ENCODE assay signal across 29 mouse cellular contexts in genomic region chr8:108348352-108348751, GRCm38 (mm10).
DNase-seq lines count a peak whose midpoint lies in the region; ATAC-seq and TF ChIP-seq lines count a peak whose summit lies in the region.
"Had no signal": no experiment of that assay in that cellular context is flagged by ENCODE, and none has a peak within 500 bp of the region (broad histone marks: within the 10 kb centered on the region; RNA-seq: fewer than 3 reads in every experiment).

No protein-coding gene starts in this region.

- intact Hi-C loops in heart, postnatal 36 days (cut with DNase I) = no loop called here

- no peak for TF ChIP-seq CTCF in CH12.LX (conservative IDR thresholded peaks at IDR 0.05 in 1 of 2, IDR thresholded peaks at IDR 0.05 in 1 of 2; ENCODE audit: low read depth in 2 of 2, low read length in 2 of 2)

- no peak overlapping the region for H3K4me3 ChIP-seq in heart, embryonic 12.5 days
- H3K4me3 ChIP-seq in heart, embryonic 15.5 days = no peak overlapping the region
- H3K4me3 ChIP-seq in CH12.LX (replicated peaks in 1 of 3; ENCODE audit: low read depth in 2 of 3, low read length in 2 of 3, poor library complexity in 1 of 3) = peak overlapping the region; percentile 58 to 62 (median 62)
- H3K4me3 ChIP-seq: embryonic facial prominence, embryonic 10.5 days; embryonic facial prominence, embryonic 13.5 days; erythroblast, embryonic 14.5 days; forebrain, embryonic 10.5 days; forebrain, embryonic 13.5 days; hindbrain, embryonic 12.5 days; hindbrain, embryonic 15.5 days; intestine, embryonic 15.5 days; kidney, embryonic 15.5 days had no signal

- dilution Hi-C loops in CH12.LX (cut with MboI; ENCODE audit: extremely low pct_ligation_motif_present, extremely low pct_unique_long_range_greater_than_20kb, low sequenced_read_pairs) = no loop called here

- in situ Hi-C loops in CH12.LX (cut with MboI; ENCODE audit: low pct_ligation_motif_present, low pct_unique_long_range_greater_than_20kb, low sequenced_read_pairs) = no loop called here

- no peaks in the 10 kb centered on the region for H3K4me1 ChIP-seq in heart, embryonic 12.5 days (replicated peaks)
- no peaks in the 10 kb centered on the region for H3K4me1 ChIP-seq in heart, embryonic 15.5 days (replicated peaks)
- H3K4me1 ChIP-seq in CH12.LX (ENCODE audit: control insufficient read depth in 1 of 2, insufficient read depth in 2 of 2) = peaks cover 0 to 7% of the 10 kb centered on the region in 2 experiments; a peak in 3 of 4 replicates
- H3K4me1 ChIP-seq: embryonic facial prominence, embryonic 10.5 days; embryonic facial prominence, embryonic 13.5 days; forebrain, embryonic 10.5 days; forebrain, embryonic 13.5 days; hindbrain, embryonic 12.5 days; hindbrain, embryonic 15.5 days; intestine, embryonic 15.5 days; kidney, embryonic 15.5 days had no signal

- peak overlapping the region; percentile 42 for H3K4me2 ChIP-seq in heart, embryonic 12.5 days
- H3K4me2 ChIP-seq in heart, embryonic 15.5 days = peak overlapping the region; percentile 42
- peak overlapping the region; percentile 45 for H3K4me2 ChIP-seq in CH12.LX (ENCODE audit: insufficient read depth, low read depth, poor library complexity, severe bottlenecking)
- H3K4me2 ChIP-seq: embryonic facial prominence, embryonic 13.5 days; forebrain, embryonic 13.5 days; hindbrain, embryonic 12.5 days; hindbrain, embryonic 15.5 days; intestine, embryonic 15.5 days; kidney, embryonic 15.5 days had no signal

- no peak overlapping the region for H3K9ac ChIP-seq in heart, embryonic 12.5 days
- H3K9ac ChIP-seq in heart, embryonic 15.5 days = no peak overlapping the region
- peak overlapping the region; percentile 41; the same call in 1 of the 2 replicates for H3K9ac ChIP-seq in CH12.LX (ENCODE audit: insufficient read depth, low read depth)
- H3K9ac ChIP-seq: embryonic facial prominence, embryonic 13.5 days; forebrain, embryonic 13.5 days; hindbrain, embryonic 12.5 days; hindbrain, embryonic 15.5 days; intestine, embryonic 15.5 days; kidney, embryonic 15.5 days had no signal

- H3K27ac ChIP-seq in heart, embryonic 12.5 days (ENCODE audit: poor library complexity, severe bottlenecking) = no peak overlapping the region
- no peak overlapping the region for H3K27ac ChIP-seq in heart, embryonic 15.5 days
- no peak overlapping the region for H3K27ac ChIP-seq in CH12.LX (ENCODE audit: insufficient read depth, low read depth)
- H3K27ac ChIP-seq: embryonic facial prominence, embryonic 10.5 days; embryonic facial prominence, embryonic 13.5 days; forebrain, embryonic 10.5 days; forebrain, embryonic 13.5 days; hindbrain, embryonic 12.5 days; hindbrain, embryonic 15.5 days; intestine, embryonic 15.5 days; kidney, embryonic 15.5 days had no signal

- TF ChIP-seq POLR2A in CH12.LX (IDR thresholded peaks at IDR 0.05; ENCODE audit: low read depth, low read length) = no peak

- no peak for TF ChIP-seq RAD21 in CH12.LX (IDR thresholded peaks at IDR 0.05; ENCODE audit: low read depth, low read length)

- TF ChIP-seq EP300 in CH12.LX (IDR thresholded peaks at IDR 0.05; ENCODE audit: low read length) = no peak; the same call in 1 of the 2 replicates

- no peaks in the 10 kb centered on the region for H3K79me2 ChIP-seq in CH12.LX (replicated peaks; ENCODE audit: control insufficient read depth, extremely low read depth, insufficient read depth, poor library complexity, severe bottlenecking)

- H3K36me3 ChIP-seq in heart, embryonic 12.5 days = no peaks in the 10 kb centered on the region
- H3K36me3 ChIP-seq in heart, embryonic 15.5 days = no peaks in the 10 kb centered on the region
- peaks cover 0 to 2% of the 10 kb centered on the region in 2 experiments for H3K36me3 ChIP-seq in CH12.LX (replicated peaks in 1 of 2; ENCODE audit: control insufficient read depth in 1 of 2, insufficient read depth in 1 of 2, low read length in 1 of 2)
- H3K36me3 ChIP-seq: embryonic facial prominence, embryonic 10.5 days; embryonic facial prominence, embryonic 13.5 days; forebrain, embryonic 10.5 days; G1E; hindbrain, embryonic 12.5 days; hindbrain, embryonic 15.5 days; intestine, embryonic 15.5 days; kidney, embryonic 15.5 days had no signal

- no peak for DNase-seq in frontal cortex, postnatal 10 days (ENCODE audit: low spot score in 2 of 2)
- DNase-seq in heart, adult 18-20 months = no peak
- no peak for DNase-seq in heart, postnatal 36 days
- peak; percentile 44 for DNase-seq in CH12.LX (ENCODE audit: extremely low read depth)
- DNase-seq: adrenal gland, adult 2 months; adrenal gland, postnatal 14 days; cerebellum, adult 11-12 months; cerebellum, adult 8-10 months; cerebellum, postnatal 10 days; cerebellum, postnatal 36 days; embryo, embryonic 11 days; gastrocnemius, postnatal 25 days; kidney, adult 11 months; kidney, adult 8-10 months had no signal

- no peaks in the 10 kb centered on the region for H3K27me3 ChIP-seq in heart, embryonic 12.5 days (replicated peaks)
- no peaks in the 10 kb centered on the region for H3K27me3 ChIP-seq in heart, embryonic 15.5 days
- no peaks in the 10 kb centered on the region for H3K27me3 ChIP-seq in CH12.LX (replicated peaks)
- H3K27me3 ChIP-seq: embryonic facial prominence, embryonic 13.5 days; forebrain, embryonic 13.5 days; hindbrain, embryonic 12.5 days; hindbrain, embryonic 15.5 days; intestine, embryonic 15.5 days; kidney, embryonic 15.5 days had no signal

- H3K9me3 ChIP-seq in heart, embryonic 12.5 days (replicated peaks) = no peaks in the 10 kb centered on the region
- no peaks in the 10 kb centered on the region for H3K9me3 ChIP-seq in heart, embryonic 15.5 days (replicated peaks)
- H3K9me3 ChIP-seq in CH12.LX (replicated peaks; ENCODE audit: low read length) = no peaks in the 10 kb centered on the region
- H3K9me3 ChIP-seq: embryonic facial prominence, embryonic 10.5 days; embryonic facial prominence, embryonic 13.5 days; forebrain, embryonic 10.5 days; forebrain, embryonic 13.5 days; hindbrain, embryonic 12.5 days; hindbrain, embryonic 15.5 days; intestine, embryonic 15.5 days; kidney, embryonic 15.5 days had no signal

- WGBS in heart, embryonic 12.5 days = 51% methylated on average over 14 of the region's 14 CpGs
- WGBS in heart, embryonic 15.5 days = 55% methylated on average over 14 of the region's 14 CpGs

- peak; percentile 57 for ATAC-seq in frontal cortex, adult (ENCODE audit: low TSS enrichment)
- no peak for ATAC-seq in heart, embryonic 12.5 days (ENCODE audit: insufficient number of reproducible peaks, low FRiP score)
- no peak for ATAC-seq in heart, embryonic 15.5 days (replicated peaks; ENCODE audit: insufficient number of reproducible peaks, insufficient read depth, low FRiP score, low read depth)
- no peak for ATAC-seq in inflammation-experienced regulatory T-cells, adult 6 months
- ATAC-seq: forebrain, embryonic 13.5 days; forebrain, embryonic 16.5 days; intestine, embryonic 15.5 days had no signal

TF ChIP-seq in CH12.LX, 34 proteins besides CTCF, POLR2A, EP300 and RAD21:
- TF ChIP-seq SMC3 (IDR thresholded peaks at IDR 0.05; ENCODE audit: low read depth, low read length) (no peak), IRF4 (IDR thresholded peaks at IDR 0.05; ENCODE audit: low read depth, low read length) (no peak), MYC (IDR thresholded peaks at IDR 0.05; ENCODE audit: low read depth, low read length) (0 out of 2 replicates have a peak, but pooled peaks have one; percentile 18), MAX (IDR thresholded peaks at IDR 0.05; ENCODE audit: low read length) (no peak; the same call in 1 of the 2 replicates), MAFK (IDR thresholded peaks at IDR 0.05; ENCODE audit: insufficient replicate concordance, low read length) (no peak), GABPA (IDR thresholded peaks at IDR 0.05; ENCODE audit: insufficient replicate concordance, low read depth, low read length) (no peak), MXI1 (IDR thresholded peaks at IDR 0.05; ENCODE audit: low read depth, low read length) (peak; percentile 63; the same call in 1 of the 2 replicates), BHLHE40 (IDR thresholded peaks at IDR 0.05; ENCODE audit: low read depth, low read length) (peak; percentile 87), NELFE (IDR thresholded peaks at IDR 0.05; ENCODE audit: low read depth, low read length) (no peak)

Comparison
In these comparisons a context has a peak if more than half of its experiments do, and no peak if none do; other contexts are left out.
1. H3K4me3 ChIP-seq: peak in CH12.LX (3 of 3); none in heart, embryonic 12.5 days (single experiment) and heart, embryonic 15.5 days (single experiment).
2. Peak in every context shown above with its lines, with median percentiles within 50 percentile points of each other: H3K4me2 ChIP-seq.